Mouse (Mus musculus) stomach, embryonic 14.5 days (tissue): ENCODE measurements around the gene Bpifa2. TPM values are rescaled to one million over a fixed set of nuclear protein-coding genes. Genes with fewer than 3 reads are reported as not detected.

Experiments
- ATAC-seq: fragments of 200-750 bp; cut with Nextera tagmentation; 2 replicates; pipeline ENCODE4 v1.8.0; 2017; ENCODE audit warnings: low read depth, moderate TSS enrichment; ENCODE audit not compliant: insufficient number of reproducible peaks, insufficient read depth, low FRiP score
- H3K27ac ChIP-seq: fragments of 300-500 bp; sonication (generic); 2 replicates; pipeline ENCODE4 v1.5.1; 2014; ENCODE audit warnings: mild to moderate bottlenecking, low read length, moderate library complexity, mixed read lengths
- H3K27me3 ChIP-seq: fragments of 300-500 bp; sonication (generic); 2 replicates; pipeline ENCODE4 v1.6.1; 2014; ENCODE audit warnings: low read length, control low read depth, mixed read lengths; ENCODE audit not compliant: control insufficient read depth, insufficient read depth
- H3K36me3 ChIP-seq: fragments of 300-500 bp; sonication (generic); 2 replicates; pipeline ENCODE4 v1.6.1; 2014; ENCODE audit warnings: mild to moderate bottlenecking, control low read depth, low read length, moderate library complexity, mixed read lengths; ENCODE audit not compliant: control insufficient read depth, insufficient read depth
- H3K4me1 ChIP-seq: fragments of 300-500 bp; sonication (generic); 2 replicates; pipeline ENCODE4 v1.6.1; 2014; ENCODE audit warnings: low read length, control low read depth, mixed read lengths; ENCODE audit not compliant: control insufficient read depth, insufficient read depth
- H3K4me2 ChIP-seq: fragments of 300-500 bp; sonication (generic); replicated peaks from 2 replicates; pipeline ENCODE4 v1.6.1; 2014; ENCODE audit warnings: low read depth, low read length, control low read depth
- H3K4me3 ChIP-seq: fragments of 300-500 bp; sonication (generic); 2 replicates; pipeline ENCODE4 v1.5.1; 2014; ENCODE audit warnings: low read depth, low read length, control low read depth
- H3K9ac ChIP-seq: fragments of 300-500 bp; sonication (generic); replicated peaks from 2 replicates; pipeline ENCODE4 v1.6.1; 2014; ENCODE audit warnings: low read depth, mild to moderate bottlenecking, control low read depth, low read length, moderate library complexity, mixed read lengths
- H3K9me3 ChIP-seq: fragments of 300-500 bp; sonication (generic); 2 replicates; pipeline ENCODE4 v1.6.1; 2016; ENCODE audit warnings: low read depth, low read length, control low read depth; ENCODE audit not compliant: control insufficient read depth
- WGBS: fragments of 180-500 bp; shearing (Covaris S2); extraction: QIAGEN DNeasy Blood & Tissue Kit; methylation state at CpG from one replicate; pipeline ENCODE4 v1.1.7; 2014; 5-methylcytosine and 5-hydroxymethylcytosine counted together
- polyA plus RNA-seq: library from polyadenylated mRNA; unstranded; fragments of >200 nt; fragmentation: Nextera tagmentation; extraction: Ambion mirVana; gene quantifications from 2 replicates; pipeline ENCODE4 v1.2.1, GENCODE M21; 2014

Bpifa2 gene
- polyA plus RNA-seq: not detected in 2 replicates

DNA sequence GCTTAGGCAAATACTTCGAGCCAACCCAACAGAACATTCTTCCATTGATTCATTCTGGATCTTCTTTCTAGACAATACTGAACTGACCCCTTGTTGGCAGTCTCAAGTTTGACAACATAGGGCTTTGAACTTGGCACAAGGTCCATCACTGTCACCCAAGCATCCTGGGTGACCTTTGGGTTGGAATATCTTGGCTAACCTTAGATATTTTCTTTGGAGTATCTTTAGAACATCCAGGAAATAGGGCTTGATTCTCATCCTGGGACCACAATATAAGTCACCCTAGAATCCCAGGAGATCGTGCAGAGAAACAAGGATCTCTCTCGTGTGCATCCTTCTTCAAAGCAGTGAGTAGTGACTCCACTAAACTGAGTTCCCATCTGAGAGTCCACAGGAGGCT, at the start of gene Bpifa2:
TSS of gene Bpifa2 (plus strand) at position 301 of the 400 bp plus-strand sequence.
- WGBS: 82% methylated on average over 3 of the region's 3 CpGs

DNA sequence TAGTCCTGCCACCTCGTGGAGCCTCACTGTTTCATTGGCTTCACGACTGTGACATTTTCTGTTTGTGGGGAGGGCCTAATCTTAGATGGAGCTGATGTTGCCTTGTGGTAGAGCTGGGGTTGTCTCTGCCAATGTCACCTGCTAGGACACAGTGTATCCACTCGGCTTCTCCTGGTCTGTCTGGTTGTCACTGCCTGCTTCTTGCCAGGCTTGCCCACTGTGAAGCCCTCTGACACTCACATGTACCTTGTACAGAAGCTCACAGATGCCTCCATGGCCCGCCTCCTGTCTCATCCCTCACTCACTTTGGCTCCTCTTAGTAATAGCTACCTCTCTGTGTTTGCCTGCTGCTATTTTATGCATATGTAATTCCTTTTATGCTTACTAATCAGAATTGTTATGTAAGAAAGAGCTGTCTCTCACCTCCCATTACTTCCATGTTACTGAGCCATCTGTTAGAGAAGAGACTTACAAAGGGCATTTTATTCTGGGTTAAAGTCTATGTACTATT, 45.2 kb upstream of the Bpifa2 start:
- no peak overlapping the region for H3K9ac ChIP-seq
- H3K9me3 ChIP-seq: no peaks in the 10 kb centered on the region
- WGBS: 65% methylated on average over 4 of the region's 4 CpGs
- ATAC-seq: no peak
- H3K27ac ChIP-seq: no peak overlapping the region
- no peaks in the 10 kb centered on the region for H3K4me1 ChIP-seq
- H3K4me2 ChIP-seq: no peak overlapping the region
- no peak overlapping the region for H3K4me3 ChIP-seq
- H3K27me3 ChIP-seq: no peaks in the 10 kb centered on the region
- no peaks in the 10 kb centered on the region for H3K36me3 ChIP-seq

More for the DNA sequence above, at the start of gene Bpifa2:
- Histone ChIP-seq H3K36me3 (no peaks in the 10 kb centered on the region), H3K9ac (no peak within 1 kb of the TSS), H3K4me1 (no peaks in the 10 kb centered on the region), H3K9me3 (no peaks in the 10 kb centered on the region), H3K27ac (no peak within 1 kb of the TSS), H3K27me3 (no peaks in the 10 kb centered on the region), H3K4me3 (no peak within 1 kb of the TSS), H3K4me2 (no peak within 1 kb of the TSS)
- ATAC-seq: no peak

DNA sequence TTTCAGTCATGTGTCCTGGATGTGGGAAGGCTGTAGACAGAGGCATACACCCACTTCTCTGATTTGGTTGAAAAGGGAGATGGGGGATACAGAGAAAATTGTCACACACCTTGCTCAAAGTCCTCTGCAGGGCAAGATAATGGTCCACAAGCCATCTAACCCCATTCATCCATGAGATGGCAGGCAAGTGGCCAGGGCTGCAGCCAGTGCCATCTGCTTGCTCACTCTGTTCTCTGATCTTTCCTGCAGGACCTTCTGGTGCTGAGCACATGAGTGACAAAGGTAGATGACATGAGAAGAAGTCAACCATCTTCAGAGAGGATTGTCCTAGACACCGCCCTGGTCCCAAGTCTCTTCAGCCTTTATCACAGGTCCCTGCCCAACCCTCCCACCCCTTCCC, 44.7 kb upstream of the Bpifa2 start:
- no peak for ATAC-seq
- Histone ChIP-seq H3K4me2 (no peak overlapping the region), H3K27ac (no peak overlapping the region), H3K4me3 (no peak overlapping the region), H3K27me3 (no peaks in the 10 kb centered on the region), H3K9ac (no peak overlapping the region), H3K4me1 (no peaks in the 10 kb centered on the region), H3K36me3 (no peaks in the 10 kb centered on the region), H3K9me3 (no peaks in the 10 kb centered on the region)
- WGBS: 92% methylated on average over 1 of the region's 1 CpGs

DNA sequence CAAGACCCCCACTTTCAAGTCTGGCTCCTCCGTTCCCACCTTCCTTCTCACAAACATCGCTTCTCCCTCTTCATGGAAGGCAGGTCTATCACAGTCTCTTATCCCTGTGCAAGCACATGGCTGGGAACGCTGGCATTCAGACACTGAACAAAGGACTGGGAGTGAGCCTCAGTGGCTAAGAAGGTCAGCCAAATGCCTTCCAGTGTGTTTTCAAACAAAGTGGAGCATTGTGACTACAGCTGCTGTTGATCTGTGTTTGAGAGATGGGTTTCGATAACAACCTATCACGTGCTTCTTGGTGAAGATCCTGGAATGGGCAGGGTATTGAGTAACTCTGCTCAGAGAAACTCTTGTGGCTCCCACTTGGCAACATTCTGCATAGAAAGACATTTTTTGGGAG, 37.8 kb upstream of the Bpifa2 start:
- H3K9me3 ChIP-seq: no peaks in the 10 kb centered on the region
- ATAC-seq: no peak
- H3K4me1 ChIP-seq: no peaks in the 10 kb centered on the region

DNA sequence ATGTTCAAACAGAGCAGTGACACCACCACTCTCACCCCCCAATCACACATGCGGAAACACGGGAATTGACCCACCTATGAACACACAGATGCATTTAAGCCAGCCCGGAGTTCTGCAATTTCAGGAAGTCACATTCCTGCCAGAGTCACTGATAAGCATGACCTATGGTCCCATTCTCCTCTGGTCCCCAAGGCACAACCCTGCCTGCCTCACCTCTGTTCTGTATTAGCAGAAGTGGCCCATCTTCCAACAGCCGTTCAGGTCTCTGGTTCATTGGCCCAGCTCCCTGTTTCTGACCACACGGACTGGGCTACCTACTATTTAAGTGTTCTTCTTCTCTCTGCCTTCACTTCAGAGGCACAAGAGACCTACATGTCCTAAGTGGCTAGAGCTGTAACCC, 33.5 kb upstream of the Bpifa2 start, which contains the start of gene Bpifa6:
TSS of gene Bpifa6 (plus strand) at position 364 of the 400 bp plus-strand sequence.
- no peaks in the 10 kb centered on the region for H3K27me3 ChIP-seq
- ATAC-seq: no peak
- no peaks in the 10 kb centered on the region for H3K36me3 ChIP-seq
- no peaks in the 10 kb centered on the region for H3K9me3 ChIP-seq
- no peaks in the 10 kb centered on the region for H3K4me1 ChIP-seq
- no peak within 1 kb of the TSS for H3K9ac ChIP-seq
- WGBS: 56% methylated on average over 5 of the region's 5 CpGs
- H3K4me2 ChIP-seq: no peak within 1 kb of the TSS
- H3K27ac ChIP-seq: no peak within 1 kb of the TSS
- H3K4me3 ChIP-seq: no peak within 1 kb of the TSS

More for the DNA sequence above, 37.8 kb upstream of the Bpifa2 start:
- H3K9ac ChIP-seq: no peak overlapping the region
- WGBS: 69% methylated on average over 5 of the region's 5 CpGs
- no peaks in the 10 kb centered on the region for H3K27me3 ChIP-seq
- no peaks in the 10 kb centered on the region for H3K36me3 ChIP-seq
- H3K4me3 ChIP-seq: no peak overlapping the region
- no peak overlapping the region for H3K4me2 ChIP-seq
- H3K27ac ChIP-seq: no peak overlapping the region

DNA sequence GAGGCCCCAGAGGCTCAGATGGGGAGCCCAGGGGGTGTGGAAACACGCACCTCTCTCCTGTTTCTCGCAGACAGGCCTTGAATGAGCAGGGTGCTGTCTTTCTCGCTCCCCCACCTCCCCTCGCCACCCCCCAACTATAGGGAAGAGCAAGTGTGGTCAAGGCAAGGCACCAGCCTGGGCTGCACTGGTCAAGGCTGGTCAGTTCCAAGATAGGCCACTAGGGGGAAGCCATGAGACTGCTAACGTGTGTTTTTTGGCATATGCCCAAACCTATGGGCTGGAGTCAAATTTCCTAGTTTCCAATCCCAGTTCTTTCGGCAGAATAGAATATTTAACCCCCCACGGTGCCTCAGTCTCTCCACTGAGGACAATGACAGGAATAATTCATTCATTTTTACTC, 12.3 kb upstream of the Bpifa2 start:
- H3K9me3 ChIP-seq: no peaks in the 10 kb centered on the region
- H3K4me1 ChIP-seq: no peaks in the 10 kb centered on the region
- no peak for ATAC-seq
- H3K4me2 ChIP-seq: no peak overlapping the region
- H3K27me3 ChIP-seq: no peaks in the 10 kb centered on the region
- no peak overlapping the region for H3K9ac ChIP-seq
- WGBS: 4% methylated on average over 7 of the region's 7 CpGs
- no peak overlapping the region for H3K27ac ChIP-seq
- no peaks in the 10 kb centered on the region for H3K36me3 ChIP-seq
- no peak overlapping the region for H3K4me3 ChIP-seq

DNA sequence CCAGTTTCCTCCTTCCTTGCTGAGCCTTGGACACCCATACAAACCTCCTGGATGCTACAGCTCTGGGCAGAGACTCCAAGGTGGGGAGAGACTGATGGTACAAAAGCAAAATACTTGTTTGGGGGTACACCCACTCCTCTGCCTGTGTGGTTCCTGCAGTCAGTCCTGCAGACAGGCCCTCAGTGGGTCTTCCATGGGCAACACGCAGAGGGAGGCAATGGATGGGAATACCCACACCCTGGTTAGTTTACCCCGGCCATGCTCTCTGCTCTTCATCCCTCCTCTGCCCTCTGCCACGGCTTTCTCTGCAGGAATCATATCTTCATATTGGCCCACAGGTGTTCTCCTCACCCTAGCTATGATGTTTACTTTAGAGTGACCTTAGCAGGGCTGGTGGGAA, 7.6 kb upstream of the Bpifa2 start:
- H3K36me3 ChIP-seq: no peaks in the 10 kb centered on the region
- no peak overlapping the region for H3K9ac ChIP-seq
- H3K4me2 ChIP-seq: no peak overlapping the region
- WGBS: 70% methylated on average over 3 of the region's 3 CpGs
- no peaks in the 10 kb centered on the region for H3K9me3 ChIP-seq
- H3K4me3 ChIP-seq: no peak overlapping the region
- no peaks in the 10 kb centered on the region for H3K27me3 ChIP-seq
- ATAC-seq: no peak
- no peak overlapping the region for H3K27ac ChIP-seq
- no peaks in the 10 kb centered on the region for H3K4me1 ChIP-seq

DNA sequence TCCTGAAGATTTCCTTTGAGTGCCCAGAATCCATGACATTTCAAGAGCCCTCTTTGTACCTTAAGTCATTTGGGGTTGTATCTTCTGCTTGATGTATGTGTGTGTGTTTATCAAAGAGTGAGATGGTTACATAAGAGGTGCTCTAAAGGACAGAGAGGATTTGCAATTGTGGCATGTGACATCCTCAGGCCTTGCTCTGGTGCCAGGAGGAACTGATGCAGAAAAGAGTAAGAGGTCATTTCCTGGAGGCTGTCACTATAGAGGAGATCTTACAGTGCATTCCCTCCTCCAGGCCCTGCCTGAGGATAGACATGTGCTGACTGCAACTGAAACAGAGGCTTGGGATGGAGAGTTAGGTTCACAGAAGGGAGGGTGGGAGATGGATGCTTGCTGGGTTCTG, 7.0 kb upstream of the Bpifa2 start:
- ATAC-seq: no peak
- Histone ChIP-seq H3K4me3 (no peak overlapping the region), H3K36me3 (no peaks in the 10 kb centered on the region), H3K27me3 (no peaks in the 10 kb centered on the region), H3K4me1 (no peaks in the 10 kb centered on the region), H3K9ac (no peak overlapping the region), H3K9me3 (no peaks in the 10 kb centered on the region), H3K27ac (no peak overlapping the region), H3K4me2 (no peak overlapping the region)

DNA sequence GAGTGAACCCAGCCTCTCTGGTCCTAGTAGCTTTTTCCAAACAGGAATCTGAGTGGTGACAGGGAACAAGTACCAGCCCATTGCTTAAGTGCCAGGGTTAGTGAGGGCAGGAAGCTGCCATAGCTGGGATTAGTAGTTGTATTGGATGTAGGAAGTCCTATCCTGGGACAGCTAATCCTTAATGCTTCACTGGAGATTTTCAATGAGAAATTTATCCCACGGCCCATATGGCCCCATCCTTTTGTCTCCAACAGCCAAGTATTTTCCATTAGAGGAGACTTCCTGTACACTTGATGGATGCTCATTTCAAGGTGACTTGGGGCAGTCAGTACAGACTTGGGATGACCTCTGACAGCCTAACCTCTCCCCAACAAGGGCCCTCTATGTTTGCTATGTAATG, 3.6 kb upstream of the Bpifa2 start:
- Histone ChIP-seq H3K9me3 (no peaks in the 10 kb centered on the region), H3K27ac (no peak overlapping the region), H3K4me3 (no peak overlapping the region), H3K4me2 (no peak overlapping the region), H3K9ac (no peak overlapping the region), H3K4me1 (no peaks in the 10 kb centered on the region), H3K27me3 (no peaks in the 10 kb centered on the region), H3K36me3 (no peaks in the 10 kb centered on the region)
- WGBS: 82% methylated on average over 1 of the region's 1 CpGs
- ATAC-seq: no peak
